Mouse (Mus musculus) small intestine, adult 2 months (tissue): ENCODE results near the gene Prlh.

ENCODE experiments used
- CTCF ChIP-seq: fragments of 200-500 bp; IDR thresholded peaks from 2 replicates; pipeline ENCODE4 v1.5.1; 2012; ENCODE audit warnings: low read depth, mild to moderate bottlenecking, control low read depth, inconsistent platforms, low read length, moderate library complexity, mixed read lengths; ENCODE audit not compliant: insufficient replicate concordance, insufficient read length; ENCODE audit errors: extremely low read depth
- POLR2A ChIP-seq: fragments of 200-500 bp; IDR thresholded peaks from 2 replicates; pipeline ENCODE4 v1.6.1; 2012; ENCODE audit warnings: low read depth, mild to moderate bottlenecking, control low read depth, inconsistent platforms, low read length, moderate library complexity

DNA sequence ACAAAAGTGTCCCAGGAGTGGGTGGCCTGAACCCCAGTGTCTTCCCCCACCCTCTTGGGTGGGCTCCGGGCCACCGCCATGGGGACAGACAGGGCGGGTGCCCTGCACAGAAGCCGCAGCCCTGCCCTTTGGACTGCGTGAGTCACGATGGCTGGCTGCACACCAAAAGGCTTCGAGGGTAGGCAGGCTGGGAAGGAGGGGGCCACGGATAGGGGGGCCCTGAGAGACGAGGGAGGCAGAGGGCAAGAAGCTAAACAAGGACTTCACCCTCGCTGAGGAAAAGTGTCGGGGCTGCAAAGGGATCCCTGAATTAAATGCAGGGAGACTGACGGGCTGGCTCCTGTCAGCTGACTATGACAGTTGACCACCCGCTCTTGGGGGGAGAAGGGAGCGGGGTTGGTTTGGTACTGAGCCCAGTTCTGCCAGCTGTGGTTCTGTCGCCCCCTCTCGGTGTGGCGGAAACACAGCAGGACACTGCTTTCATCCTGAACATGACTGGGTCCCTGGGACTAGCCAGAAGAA is 43.2 kb upstream of the Prlh start:
- TF ChIP-seq CTCF (peak; percentile 53; the same call in 1 of the 2 replicates), POLR2A (no peak)
